Mouse (Mus musculus) right cerebral cortex, postnatal 25 days (tissue): ENCODE measurements around the gene Pglyrp4.
"Not testable (repeated sequence)": the region's sequence is repeated elsewhere in the genome, so short reads cannot be mapped to it uniquely, and the experiment has no call there.

ENCODE experiments used
- DNase-seq: peaks from one replicate; pipeline ENCODE4 v3.0.0; 2022

The Pglyrp4 gene

GRCm38 (mm10) chr3:90726606-90727005 lies at the start of gene Pglyrp4:
Gene Pglyrp4 (plus strand): TSS chr3:90726906.
- no peak for DNase-seq

- DNase-seq, result no peak
Measured at GRCm38 (mm10) chr3:90678656-90679055, 48.0 kb upstream of the Pglyrp4 start.

- no peak for DNase-seq
Measured at GRCm38 (mm10) chr3:90683929-90684328, 42.8 kb upstream of the Pglyrp4 start.

- no peak for DNase-seq
Measured at GRCm38 (mm10) chr3:90686835-90687234, 39.9 kb upstream of the Pglyrp4 start.

- no peak for DNase-seq
Measured at GRCm38 (mm10) chr3:90693496-90693895, 33.2 kb upstream of the Pglyrp4 start.

GRCm38 (mm10) chr3:90695613-90696012 lies 31.1 kb upstream of the Pglyrp4 start, which contains the start of gene S100a9:
Gene S100a9 (minus strand): TSS chr3:90695721.
- no peak for DNase-seq

GRCm38 (mm10) chr3:90702244-90702643 lies 24.5 kb upstream of the Pglyrp4 start:
- DNase-seq, result no peak

GRCm38 (mm10) chr3:90708523-90709202 lies 18.0 kb upstream of the Pglyrp4 start:
- peak; percentile 12 for DNase-seq

- peak; percentile 72 for DNase-seq
Measured at GRCm38 (mm10) chr3:90709591-90710460, 16.9 kb upstream of the Pglyrp4 start.

GRCm38 (mm10) chr3:90749658-90750057 lies 23.0 kb downstream of the Pglyrp4 start:
- DNase-seq, result no peak

GRCm38 (mm10) chr3:90777776-90778175 lies 51.1 kb downstream of the Pglyrp4 start, which contains the start of gene Gm5849:
Gene Gm5849 (minus strand): TSS chr3:90777876.
- not testable (repeated sequence) for DNase-seq
